Mouse (Mus musculus): ENCODE measurements around the gene Prkci. TPM values are rescaled to one million over a fixed set of nuclear protein-coding genes. Genes with fewer than 3 reads are reported as not detected.

Gene Prkci
- polyA plus RNA-seq, 1 experiment = 6.9 TPM

DNA sequence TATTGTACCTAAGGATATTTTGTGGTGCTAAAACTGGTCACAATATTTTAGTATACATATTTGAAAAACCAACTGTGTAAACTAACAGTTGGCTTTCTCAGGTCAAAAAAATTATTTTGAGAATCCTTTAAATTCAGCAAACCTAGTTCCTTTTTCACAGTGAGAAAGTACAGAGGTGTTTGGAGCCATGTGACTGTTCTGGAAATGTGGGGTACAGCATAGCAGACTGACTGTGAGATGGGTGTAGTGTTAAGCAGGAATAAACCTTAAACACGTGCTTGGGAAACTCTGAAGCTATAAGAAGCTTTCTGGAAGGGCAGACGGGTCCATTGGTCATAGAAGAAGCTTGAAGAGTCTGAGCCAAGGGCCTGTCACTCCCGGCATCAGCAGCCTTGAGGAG is 38.1 kb downstream of the Prkci start:
- DNase-seq (ENCODE audit: low read depth, low spot score) = no peak

DNA sequence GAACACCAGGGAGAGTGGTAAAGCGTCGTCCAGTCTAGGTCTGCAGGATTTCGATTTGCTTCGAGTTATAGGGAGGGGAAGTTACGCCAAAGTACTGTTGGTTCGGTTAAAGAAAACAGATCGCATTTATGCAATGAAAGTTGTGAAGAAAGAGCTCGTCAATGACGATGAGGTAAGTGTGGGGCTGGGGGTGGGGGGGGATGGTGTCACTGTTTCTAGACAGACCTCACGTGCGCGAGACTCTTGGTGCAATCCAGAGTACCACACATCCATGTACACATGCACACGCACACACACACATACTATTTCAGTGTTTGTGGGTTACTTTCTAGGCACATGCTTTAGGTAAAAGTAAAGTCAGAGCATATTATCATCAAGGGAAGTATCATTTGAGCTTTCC is 42.3 kb downstream of the Prkci start:
- DNase-seq (ENCODE audit: low read depth, low spot score) = no peak
- WGBS = 93% methylated on average over 13 of the region's 13 CpGs

More for the DNA sequence above, 38.1 kb downstream of the Prkci start:
- WGBS = 77% methylated on average over 3 of the region's 3 CpGs

DNA sequence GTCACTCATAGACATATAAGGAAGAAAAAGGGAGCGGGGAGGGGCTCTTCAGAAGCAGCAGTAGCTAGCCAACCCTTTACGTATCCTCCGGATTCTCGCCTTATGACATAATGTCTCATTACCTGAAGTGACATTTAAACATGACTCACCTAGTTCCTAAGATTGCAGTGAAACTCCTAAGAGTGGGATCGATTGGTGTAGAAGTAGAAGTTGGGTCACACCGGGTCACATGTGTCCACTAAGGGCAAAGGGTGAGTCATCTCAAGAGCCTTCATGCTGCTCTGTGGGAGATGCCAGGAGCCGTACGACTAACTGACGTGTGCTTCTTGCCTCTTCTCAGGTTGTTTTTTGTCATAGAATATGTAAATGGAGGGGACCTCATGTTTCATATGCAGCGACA is 43.1 kb downstream of the Prkci start:
- 70% methylated on average over 10 of the region's 10 CpGs for WGBS
- no peak for DNase-seq (ENCODE audit: low read depth, low spot score)

DNA sequence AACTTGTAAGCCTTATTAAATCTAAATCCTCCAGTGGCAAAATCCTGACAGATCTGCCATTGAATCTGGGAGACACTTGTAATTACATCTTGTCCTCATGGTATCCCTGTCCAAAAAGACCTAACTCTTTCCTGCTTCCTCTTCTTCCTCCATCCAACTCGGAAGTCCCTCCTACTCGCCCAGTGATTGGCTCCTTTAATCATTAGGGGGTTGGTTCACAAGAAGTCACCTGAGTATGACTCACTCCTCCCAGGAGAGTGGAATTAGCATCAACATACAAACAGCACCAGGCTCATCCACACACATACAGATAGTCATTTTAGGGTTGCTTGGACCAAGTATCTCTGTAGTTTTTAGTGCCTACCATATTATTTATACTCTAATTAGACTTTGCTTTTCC is 47.4 kb downstream of the Prkci start:
- 75% methylated on average over 2 of the region's 2 CpGs for WGBS
- no peak for DNase-seq (ENCODE audit: low read depth, low spot score)

DNA sequence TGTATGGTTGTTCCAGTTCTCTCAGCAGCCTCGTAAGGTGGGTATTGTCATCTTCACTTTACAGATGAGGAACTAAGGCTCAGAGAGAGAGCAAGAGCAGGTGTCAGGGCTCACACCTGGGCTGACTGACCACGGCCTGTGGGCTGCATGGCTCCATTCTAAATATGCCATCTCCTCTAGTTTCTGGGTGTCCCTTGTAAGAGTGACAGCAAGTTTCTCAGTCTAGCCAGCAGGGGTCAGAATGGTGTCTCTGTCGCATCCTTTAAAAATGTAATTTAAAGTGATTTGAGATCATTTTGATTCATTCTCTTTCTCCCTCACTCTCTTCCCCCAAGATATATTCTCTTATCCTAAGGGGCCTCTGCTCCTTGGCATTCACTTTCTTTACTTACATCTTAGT is 51.7 kb downstream of the Prkci start:
- 69% methylated on average over 3 of the region's 3 CpGs for WGBS
- DNase-seq (ENCODE audit: low read depth, low spot score) = no peak

DNA sequence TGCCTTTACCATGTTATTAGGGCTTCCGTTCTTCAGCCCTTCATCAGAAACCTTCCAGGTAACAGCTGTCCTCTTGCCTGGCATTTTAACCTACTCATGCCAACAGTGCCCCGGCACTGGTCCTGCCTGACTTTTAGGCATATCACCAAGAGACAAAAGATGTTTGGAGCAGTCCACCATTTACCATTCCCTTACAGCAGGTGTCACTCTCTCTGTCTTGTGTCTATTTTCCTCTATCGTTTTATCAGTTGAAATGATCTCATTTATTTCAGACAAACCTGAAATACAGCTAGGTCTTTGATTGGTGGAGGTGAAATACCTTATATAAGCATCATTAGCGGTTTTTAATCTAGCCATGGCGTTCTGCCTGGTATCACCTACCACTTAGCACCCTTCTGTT is 53.5 kb downstream of the Prkci start:
- no peak for DNase-seq (ENCODE audit: low read depth, low spot score)
- 78% methylated on average over 5 of the region's 5 CpGs for whole genome bisulfite sequencing

DNA sequence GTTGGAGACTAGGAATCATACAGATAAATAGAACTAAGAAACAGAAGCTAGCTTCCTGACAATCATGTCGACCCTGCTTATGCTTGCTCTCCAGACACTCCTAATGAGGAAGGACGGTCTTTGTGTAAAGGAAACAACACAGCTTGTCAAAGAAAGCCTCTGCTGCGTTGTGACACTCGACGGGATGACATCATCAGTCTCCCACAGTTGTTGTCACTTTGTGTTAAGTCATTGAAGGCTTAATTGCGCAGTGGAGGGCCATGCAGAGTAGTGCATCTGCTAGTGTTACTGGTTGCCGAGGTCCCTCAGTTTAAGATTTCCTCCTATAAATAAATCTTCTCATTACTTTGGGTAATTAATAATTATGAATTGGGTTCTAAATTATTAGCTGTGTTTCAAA is 54.8 kb downstream of the Prkci start:
- 77% methylated on average over 7 of the region's 7 CpGs for WGBS
- DNase-seq (ENCODE audit: low read depth, low spot score) = no peak

DNA sequence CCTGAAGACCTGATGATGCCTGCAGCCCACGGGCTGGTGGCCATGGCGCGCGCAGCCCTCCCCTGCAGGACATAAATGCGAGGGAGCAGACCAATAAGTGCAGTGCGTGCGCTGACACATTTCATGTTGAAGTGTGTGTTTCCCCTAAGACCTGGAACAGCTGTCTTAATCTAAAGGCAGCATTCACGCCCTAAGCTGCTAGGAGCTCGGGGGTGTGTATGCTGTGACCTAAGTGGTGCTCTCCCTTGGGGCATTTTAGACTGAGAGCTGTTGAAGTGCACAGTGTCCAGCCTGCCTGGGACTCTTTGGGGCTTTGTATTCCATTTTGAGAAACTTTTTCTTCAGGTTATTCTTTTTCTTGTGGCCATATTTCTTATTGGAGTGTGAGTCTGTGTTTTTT is 56.2 kb downstream of the Prkci start:
- DNase-seq (ENCODE audit: low read depth, low spot score) = no peak
- WGBS = 90% methylated on average over 9 of the region's 9 CpGs

DNA sequence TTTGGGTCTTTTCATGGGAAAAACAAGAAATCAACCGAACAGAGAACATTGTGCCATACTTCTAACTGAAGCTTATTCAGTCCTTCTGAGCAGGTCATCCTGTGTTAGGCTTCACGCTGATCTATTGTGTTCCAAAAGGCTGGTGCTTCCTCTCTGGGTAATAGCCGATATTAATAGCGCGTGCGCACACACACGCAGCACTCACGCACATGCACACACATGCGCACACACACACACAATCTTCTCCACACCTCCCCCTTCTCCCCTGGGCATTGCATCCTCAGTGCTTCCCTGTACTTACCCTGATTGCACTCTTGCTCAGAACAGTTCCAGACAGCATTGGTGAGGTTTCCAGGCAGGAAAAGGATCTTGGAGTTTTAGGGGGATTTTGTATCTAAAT is 57.6 kb downstream of the Prkci start:
- 92% methylated on average over 9 of the region's 9 CpGs for WGBS
- DNase-seq (ENCODE audit: low read depth, low spot score) = no peak

DNA sequence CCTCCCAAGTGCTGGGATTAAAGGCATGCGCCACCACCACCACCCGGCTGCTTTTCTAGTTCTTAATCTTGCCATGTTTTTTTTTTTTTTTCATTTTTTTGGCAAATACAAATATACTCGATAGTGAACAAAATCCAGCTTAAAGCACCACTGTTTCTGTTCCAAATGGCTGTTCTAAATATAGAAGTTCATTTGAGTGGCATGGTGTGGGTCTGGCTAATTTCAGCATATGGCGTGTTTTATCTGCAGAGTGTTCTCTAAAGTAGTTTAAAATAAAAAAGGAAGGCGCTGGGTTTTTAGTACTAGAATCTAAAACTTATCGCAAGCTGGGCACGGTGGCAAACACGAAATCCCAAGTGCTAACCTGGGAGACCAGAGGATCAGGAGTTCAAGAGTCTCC is 59.3 kb downstream of the Prkci start:
- 79% methylated on average over 8 of the region's 8 CpGs for WGBS

DNA sequence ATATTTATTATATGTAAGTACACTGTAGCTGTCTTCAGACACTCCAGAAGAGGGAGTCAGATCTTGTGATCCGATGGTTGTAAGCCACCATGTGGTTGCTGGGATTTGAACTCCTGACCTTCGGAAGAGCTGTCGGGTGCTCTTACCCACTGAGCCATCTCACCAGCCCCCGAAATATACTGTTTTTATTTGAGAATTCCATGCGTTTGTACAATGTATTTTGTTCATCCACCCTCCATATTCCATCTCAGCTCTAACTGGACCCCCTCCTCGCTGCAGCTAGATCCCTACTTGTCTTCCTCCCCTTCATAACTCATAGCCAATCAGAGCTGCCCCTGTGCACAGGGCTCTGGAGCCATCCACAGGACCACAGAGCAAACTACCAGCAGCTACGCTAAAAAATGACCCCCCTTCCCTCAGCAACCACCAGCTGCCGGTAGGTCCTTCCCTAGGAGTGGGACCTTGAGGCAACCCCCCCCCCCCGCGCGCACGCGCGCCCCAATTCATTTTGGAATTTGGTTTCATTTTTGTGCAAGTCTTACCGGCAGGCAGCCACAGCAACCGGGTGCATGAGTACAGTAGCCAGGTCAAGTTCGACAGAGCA is 60.6 kb downstream of the Prkci start:
- no peak for DNase-seq (ENCODE audit: low read depth, low spot score)
- 19% methylated on average over 17 of the region's 17 CpGs for WGBS

More for the DNA sequence above, 59.3 kb downstream of the Prkci start:
- DNase-seq (ENCODE audit: low read depth, low spot score) = no peak

DNA sequence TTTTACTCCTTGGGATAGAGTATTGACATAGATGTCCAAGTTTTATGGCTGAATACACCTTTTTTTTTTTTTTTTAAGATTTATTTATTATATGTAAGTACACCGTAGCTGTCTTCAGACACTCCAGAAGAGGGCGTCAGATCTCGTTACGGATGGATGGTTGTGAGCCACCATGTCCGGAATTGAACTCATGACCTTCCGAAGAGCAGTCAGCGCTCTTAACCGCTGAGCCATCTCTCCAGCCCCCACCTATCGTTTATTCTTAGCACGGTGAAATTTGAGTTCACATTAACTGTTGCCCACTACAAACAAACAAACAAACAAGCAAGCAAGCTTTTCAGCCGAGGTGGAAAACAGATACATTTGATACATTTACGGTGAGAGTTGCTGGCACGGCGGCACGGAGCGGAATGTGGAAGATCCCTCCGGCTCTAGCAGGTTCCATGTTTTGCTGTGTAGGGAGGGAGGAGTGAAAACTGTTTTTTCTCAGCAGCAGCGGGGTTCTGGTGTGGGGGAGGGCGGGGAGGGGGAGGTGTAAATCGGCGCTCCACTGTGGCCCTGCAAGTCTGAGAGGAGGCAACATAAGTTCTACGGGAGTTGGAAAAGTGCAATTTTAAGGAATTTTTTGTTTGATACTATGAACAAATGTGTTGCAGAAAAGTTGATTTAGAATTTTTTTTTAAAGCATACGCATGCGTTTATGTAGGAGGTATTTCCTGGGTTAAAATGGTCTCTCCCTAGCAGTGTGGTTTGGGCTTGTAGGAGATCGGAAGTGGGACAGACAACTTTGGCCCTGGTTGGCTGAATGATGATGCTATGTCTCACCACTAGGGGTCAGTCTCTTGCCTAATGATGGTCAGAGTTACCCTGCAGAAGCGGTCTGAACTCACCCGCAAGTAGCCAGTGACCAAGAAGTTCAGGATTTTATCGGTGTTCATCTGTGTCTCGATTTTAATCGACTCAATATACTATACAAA is 61.4 kb downstream of the Prkci start:
- peak; percentile 62 for DNase-seq (ENCODE audit: low read depth, low spot score)
- under 1% methylated on average over 30 of the region's 30 CpGs for WGBS

DNA sequence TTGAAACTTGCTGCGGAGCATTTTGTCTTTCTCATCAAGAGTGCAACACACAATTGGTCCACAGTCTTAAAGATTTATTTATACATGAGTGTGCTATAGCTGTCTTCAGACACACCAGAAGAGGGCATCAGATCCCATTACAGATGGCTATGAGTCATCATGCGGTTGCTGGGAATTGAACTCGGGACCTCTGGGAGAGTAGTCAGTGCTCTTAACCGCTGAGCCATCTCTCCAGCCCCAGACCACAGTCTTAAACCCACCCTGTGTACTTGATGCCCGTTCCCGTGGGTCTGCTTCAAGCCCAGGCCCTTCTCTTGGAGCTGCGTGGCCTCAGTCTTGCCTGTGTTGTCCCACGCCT is 65.2 kb downstream of the Prkci start:
- no peak for DNase-seq (ENCODE audit: low read depth, low spot score)
- 76% methylated on average over 8 of the region's 8 CpGs for WGBS

DNA sequence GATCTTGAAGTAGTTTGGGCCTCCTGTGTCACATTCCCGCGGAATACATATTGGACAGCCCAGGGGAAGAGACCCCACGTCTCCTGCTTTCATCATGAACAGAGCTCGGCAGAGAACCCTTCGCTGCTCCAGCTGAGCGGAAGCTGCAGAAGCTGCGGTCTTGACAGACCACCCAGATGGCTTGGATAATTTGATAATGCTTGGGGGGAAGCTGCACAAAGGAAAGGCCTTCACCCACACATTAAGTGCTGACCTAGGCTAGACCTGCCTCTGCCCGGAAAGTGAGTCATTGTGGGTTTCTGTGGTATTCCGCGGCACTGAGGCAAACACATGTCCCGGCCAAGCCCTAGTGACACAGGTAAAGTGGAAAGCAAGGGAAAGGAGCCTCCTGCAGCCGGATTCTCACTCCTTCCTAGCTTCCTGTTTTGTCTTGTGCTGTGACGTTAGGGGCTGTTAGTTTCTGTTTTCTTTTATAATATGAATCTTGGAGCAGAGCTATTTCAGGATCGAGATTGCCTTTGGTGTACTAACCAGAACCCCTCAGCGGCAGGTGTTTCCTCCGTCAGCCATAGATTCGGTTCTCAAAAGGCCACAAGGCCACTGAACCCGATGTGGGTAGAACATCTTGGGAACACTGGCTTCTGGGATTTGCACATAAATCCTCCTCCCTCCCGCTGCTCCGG is 65.7 kb downstream of the Prkci start:
- 69% methylated on average over 20 of the region's 20 CpGs for WGBS
- no peak for DNase-seq (ENCODE audit: low read depth, low spot score)

DNA sequence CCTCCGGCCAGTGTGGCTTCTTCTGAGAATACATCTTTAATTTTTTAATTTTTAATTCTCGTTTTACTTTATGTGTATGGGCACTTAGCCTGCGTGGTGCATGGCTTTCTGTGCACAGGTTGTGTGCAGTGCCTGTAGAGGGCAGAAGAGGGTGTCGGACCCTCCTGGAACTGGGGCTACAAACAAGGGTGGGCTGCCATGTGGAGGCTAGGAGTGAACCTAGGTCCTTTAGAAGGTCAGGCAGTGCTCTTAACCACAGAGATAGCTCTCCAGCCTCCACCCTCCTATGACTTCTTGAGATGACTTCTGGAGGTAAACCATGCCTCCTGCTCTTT is 66.2 kb downstream of the Prkci start:
- no peak for DNase-seq (ENCODE audit: low read depth, low spot score)

DNA sequence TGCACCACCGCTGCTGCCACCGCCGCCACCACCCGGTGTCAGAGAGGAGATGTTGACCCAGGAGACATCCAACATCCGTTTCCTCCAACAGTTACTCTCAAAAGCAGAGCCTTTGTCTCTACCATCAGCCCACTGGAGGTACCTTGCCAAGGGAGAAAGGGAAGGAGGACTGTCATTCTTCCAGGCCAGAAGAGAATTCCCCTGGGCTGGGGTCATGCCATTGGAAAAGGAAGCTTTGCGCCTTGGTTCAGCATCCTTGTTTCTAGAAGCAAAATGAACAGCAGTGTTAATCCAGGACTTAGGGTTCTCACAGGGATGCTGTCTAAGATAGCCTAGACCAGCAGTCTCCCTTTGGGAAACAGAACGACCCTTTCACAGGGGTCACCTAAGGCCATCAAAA is 66.8 kb downstream of the Prkci start:
- 75% methylated on average over 7 of the region's 7 CpGs for WGBS
- no peak for DNase-seq (ENCODE audit: low read depth, low spot score)

More for the DNA sequence above, 66.2 kb downstream of the Prkci start:
- WGBS = 76% methylated on average over 4 of the region's 4 CpGs

DNA sequence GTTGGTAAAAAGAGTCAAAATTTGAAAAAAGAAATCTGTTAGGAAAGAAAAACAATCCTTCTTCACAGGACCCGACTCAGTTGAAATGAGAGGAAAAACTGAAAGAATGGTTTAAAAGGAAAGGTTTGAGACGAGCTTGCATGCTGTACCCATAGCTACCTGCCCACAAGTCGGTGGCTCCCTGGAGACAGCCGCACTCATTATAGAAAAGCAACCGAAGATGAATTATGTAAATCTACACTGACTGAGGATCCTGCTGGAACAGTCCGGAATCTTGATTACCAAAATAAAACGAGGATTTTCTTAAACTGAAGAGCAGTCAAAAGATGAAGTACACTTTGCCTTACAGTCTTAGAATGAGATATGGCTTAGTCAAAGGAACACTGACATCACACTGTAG is 72.9 kb downstream of the Prkci start:
- no peak for DNase-seq (ENCODE audit: low read depth, low spot score)

DNA sequence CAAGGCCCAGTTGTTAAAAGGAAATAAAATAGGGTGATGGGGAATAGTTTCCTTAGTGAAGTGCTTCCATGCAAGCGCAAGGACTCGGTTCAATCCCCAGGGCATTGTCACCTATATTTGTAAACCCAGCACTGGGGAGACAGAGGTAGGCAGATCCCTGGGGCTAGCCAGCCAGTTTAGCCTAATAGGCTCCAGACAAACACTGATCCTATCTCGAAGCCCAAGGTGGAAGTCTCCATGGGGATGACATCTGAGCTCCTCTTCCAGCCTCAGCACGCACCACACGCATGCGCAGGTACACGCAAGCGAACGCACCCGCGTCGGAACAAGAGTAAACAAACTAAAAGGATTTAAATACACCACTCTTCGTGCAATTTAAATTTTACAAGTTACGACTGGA is 76.3 kb downstream of the Prkci start:
- 75% methylated on average over 14 of the region's 14 CpGs for WGBS

More for the DNA sequence above, 72.9 kb downstream of the Prkci start:
- WGBS = 85% methylated on average over 7 of the region's 7 CpGs

DNA sequence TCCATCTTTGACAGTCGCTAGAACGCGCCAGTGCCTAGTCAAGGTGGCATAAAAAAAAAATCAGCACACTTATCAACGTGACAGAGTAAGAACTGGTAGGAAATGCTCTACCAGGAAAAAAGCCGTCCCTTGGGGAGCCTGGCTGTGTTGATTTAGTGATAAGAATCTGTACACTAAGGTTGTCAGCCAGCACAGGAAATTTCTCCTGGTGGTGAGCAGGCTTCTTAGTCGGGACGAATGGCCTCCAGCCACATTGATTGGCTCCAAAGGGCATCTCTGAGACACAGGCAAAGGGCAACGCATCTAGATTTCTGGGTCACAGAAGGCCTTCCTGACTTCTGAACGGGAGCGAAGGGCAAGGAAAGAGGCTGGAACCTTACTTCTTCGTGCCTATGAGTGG is 80.3 kb downstream of the Prkci start:
- WGBS = 18% methylated on average over 11 of the region's 11 CpGs
- peak; percentile 78 for DNase-seq (ENCODE audit: low read depth, low spot score)

More for the DNA sequence above, 76.3 kb downstream of the Prkci start:
- DNase-seq (ENCODE audit: low read depth, low spot score) = no peak

DNA sequence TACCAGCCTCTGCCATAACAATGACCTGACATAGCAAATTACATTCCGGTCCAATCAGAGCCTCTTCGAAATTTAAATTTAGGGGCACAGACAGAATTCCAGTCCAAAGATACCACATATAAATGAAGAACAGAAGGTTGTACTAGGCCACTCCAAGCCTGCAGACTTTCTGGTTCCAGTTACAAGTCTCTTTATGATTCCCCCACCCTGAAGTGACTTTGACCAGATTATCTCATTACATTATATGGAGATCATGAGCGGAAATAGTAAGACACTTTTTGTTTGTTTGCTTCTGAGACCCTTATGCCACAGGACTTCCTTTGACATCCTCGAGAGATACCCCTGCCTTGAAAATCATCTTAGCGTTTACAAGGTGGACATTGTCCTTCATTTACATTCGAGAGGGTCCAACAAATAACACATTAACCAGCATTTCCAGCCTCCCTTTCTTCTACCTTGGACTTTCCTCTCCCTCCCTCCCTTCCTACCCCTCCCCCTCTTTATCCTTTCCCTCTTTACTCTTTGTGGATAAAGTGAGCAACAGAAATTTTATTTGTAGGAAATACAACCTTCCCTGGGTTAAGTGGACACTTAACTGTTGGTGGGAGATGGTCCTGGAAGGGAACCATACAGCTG is 81.6 kb downstream of the Prkci start:
- 46% methylated on average over 6 of the region's 6 CpGs for WGBS
- peak; percentile 73 for DNase-seq (ENCODE audit: low read depth, low spot score)

Data from large intestine, adult 2 months (tissue).